Mouse (Mus musculus) small intestine, adult 2 months (tissue): ENCODE measurements at regions not wholly inside any gene's neighbourhood (a gene's known extent, or its start where the extent isn't known, plus 50 kb on each side); places are given as distances from the start of the nearest gene placed in this dataset.

Experiments
- H3K27ac ChIP-seq: fragments of 200-500 bp; 2 replicates; pipeline ENCODE4 v1.5.1; 2012; ENCODE audit warnings: low read depth, low read length, control low read depth, inconsistent platforms; ENCODE audit not compliant: insufficient read depth
- H3K27me3 ChIP-seq: fragments of 200-500 bp; 2 replicates; pipeline ENCODE4 v1.6.1; 2012; ENCODE audit warnings: mild to moderate bottlenecking, moderate library complexity, low read length, inconsistent platforms; ENCODE audit not compliant: control insufficient read depth, insufficient read depth
- H3K36me3 ChIP-seq: fragments of 200-500 bp; 2 replicates; pipeline ENCODE4 v1.6.1; 2012; ENCODE audit warnings: mild to moderate bottlenecking, low read length, control low read depth, inconsistent platforms; ENCODE audit not compliant: control insufficient read depth, insufficient read depth
- H3K4me1 ChIP-seq: fragments of 200-500 bp; 2 replicates; pipeline ENCODE4 v1.6.1; 2012; ENCODE audit warnings: low read length, inconsistent platforms, mixed read lengths; ENCODE audit not compliant: control insufficient read depth, insufficient read depth, insufficient read length
- H3K4me3 ChIP-seq: fragments of 200-500 bp; 2 replicates; pipeline ENCODE4 v1.5.1; 2012; ENCODE audit warnings: low read depth, mild to moderate bottlenecking, control low read depth, inconsistent platforms, low read length, moderate library complexity
- CTCF ChIP-seq: fragments of 200-500 bp; IDR thresholded peaks from 2 replicates; pipeline ENCODE4 v1.5.1; 2012; ENCODE audit warnings: low read depth, mild to moderate bottlenecking, control low read depth, inconsistent platforms, low read length, moderate library complexity, mixed read lengths; ENCODE audit not compliant: insufficient replicate concordance, insufficient read length; ENCODE audit errors: extremely low read depth
- POLR2A ChIP-seq: fragments of 200-500 bp; IDR thresholded peaks from 2 replicates; pipeline ENCODE4 v1.6.1; 2012; ENCODE audit warnings: low read depth, mild to moderate bottlenecking, control low read depth, inconsistent platforms, low read length, moderate library complexity
- WGBS: fragments of 180-500 bp; shearing (Covaris S2); methylation state at CpG from one replicate; pipeline ENCODE4 v1.1.7; 2018; 5-methylcytosine and 5-hydroxymethylcytosine counted together

- Histone ChIP-seq H3K27ac (no peak overlapping the region), H3K27me3 (no peaks in the 10 kb centered on the region), H3K4me1 (no peaks in the 10 kb centered on the region; the same call in 1 of the 2 replicates), H3K36me3 (no peaks in the 10 kb centered on the region), H3K4me3 (no peak overlapping the region)
- no peak for TF ChIP-seq POLR2A
- no peak for TF ChIP-seq CTCF
- WGBS, result 62% methylated on average over 10 of the region's 10 CpGs
Measured at GRCm38 (mm10) chr17:15180223-15180860, 139.0 kb upstream of the Gm3448 start.

- WGBS, result 71% methylated on average over 4 of the region's 4 CpGs
- Histone ChIP-seq H3K27ac (no peak overlapping the region), H3K4me3 (no peak overlapping the region), H3K4me1 (peaks cover 2% of the 10 kb centered on the region; the same call in 1 of the 2 replicates), H3K36me3 (no peaks in the 10 kb centered on the region), H3K27me3 (no peaks in the 10 kb centered on the region)
- TF ChIP-seq POLR2A (no peak), CTCF (no peak)
Measured at GRCm38 (mm10) chr17:15179411-15179951, 138.1 kb upstream of the Gm3448 start.

- H3K27ac ChIP-seq, result no peak overlapping the region
- TF ChIP-seq CTCF (no peak), POLR2A (no peak)
- no peaks in the 10 kb centered on the region for H3K36me3 ChIP-seq
- no peak overlapping the region for H3K4me3 ChIP-seq
- no peaks in the 10 kb centered on the region for H3K27me3 ChIP-seq
- WGBS, result 82% methylated on average over 3 of the region's 3 CpGs
- H3K4me1 ChIP-seq, result peaks cover 5% of the 10 kb centered on the region; the same call in 1 of the 2 replicates
Measured at GRCm38 (mm10) chr17:15177390-15177789, 136.1 kb upstream of the Gm3448 start.

- no peak overlapping the region for H3K4me3 ChIP-seq
- peaks cover 5% of the 10 kb centered on the region; the same call in 1 of the 2 replicates for H3K4me1 ChIP-seq
- TF ChIP-seq CTCF (no peak), POLR2A (no peak)
- peak overlapping the region; percentile 27; the same call in 1 of the 2 replicates for H3K27ac ChIP-seq
- no peaks in the 10 kb centered on the region for H3K36me3 ChIP-seq
- 18% methylated on average over 9 of the region's 9 CpGs for WGBS
- no peaks in the 10 kb centered on the region for H3K27me3 ChIP-seq
Measured at GRCm38 (mm10) chr17:15174354-15174953, 133.1 kb upstream of the Gm3448 start.

- no peak overlapping the region for H3K4me3 ChIP-seq
- H3K27ac ChIP-seq, result no peak overlapping the region
- H3K27me3 ChIP-seq, result no peaks in the 10 kb centered on the region
- no peaks in the 10 kb centered on the region for H3K36me3 ChIP-seq
- no peaks in the 10 kb centered on the region for H3K4me1 ChIP-seq
- TF ChIP-seq POLR2A, result no peak
- WGBS, result 87% methylated on average over 3 of the region's 3 CpGs
Measured at GRCm38 (mm10) chr17:15167927-15168326, 126.6 kb upstream of the Gm3448 start.

- TF ChIP-seq POLR2A (no peak), CTCF (no peak)
- Histone ChIP-seq H3K36me3 (no peaks in the 10 kb centered on the region), H3K4me1 (no peaks in the 10 kb centered on the region), H3K27ac (no peak overlapping the region), H3K4me3 (no peak overlapping the region), H3K27me3 (no peaks in the 10 kb centered on the region)
- 88% methylated on average over 5 of the region's 5 CpGs for WGBS
Measured at GRCm38 (mm10) chr17:15157693-15158333, 116.5 kb upstream of the Gm3448 start.

GRCm38 (mm10) chr17:15152996-15153735 lies 111.8 kb upstream of the Gm3448 start:
- 55% methylated on average over 7 of the region's 7 CpGs for WGBS
- TF ChIP-seq CTCF (no peak), POLR2A (no peak)
- Histone ChIP-seq H3K4me1 (no peaks in the 10 kb centered on the region), H3K36me3 (no peaks in the 10 kb centered on the region), H3K27me3 (no peaks in the 10 kb centered on the region), H3K4me3 (no peak overlapping the region), H3K27ac (no peak overlapping the region)
